Mouse (Mus musculus): ENCODE measurements around the gene Pgm2l1. TPM values are rescaled to one million over a fixed set of nuclear protein-coding genes. Genes with fewer than 3 reads are reported as not detected.

Pgm2l1 gene
- polyA plus RNA-seq, 1 experiment from 2014 or later: 6.2 TPM

DNA sequence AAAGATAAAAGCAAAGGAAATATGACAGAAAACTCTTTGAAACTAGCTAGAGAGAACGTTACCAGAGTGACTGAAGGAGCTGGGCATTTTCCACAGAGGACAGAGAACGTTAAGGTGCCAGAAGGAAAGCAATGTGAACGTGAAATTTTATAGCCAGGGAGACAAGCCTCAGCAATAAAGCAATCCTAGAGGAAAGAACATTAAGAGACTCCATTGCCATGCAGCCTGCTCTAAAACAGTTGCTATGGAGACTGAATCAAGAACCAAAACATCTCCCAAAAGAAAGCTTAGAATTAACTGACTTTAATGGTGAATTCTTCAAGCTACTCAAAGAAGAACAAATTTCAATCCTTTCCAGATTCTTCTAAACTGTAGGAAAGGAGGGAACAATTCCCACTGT lies 56.1 kb downstream of the Pgm2l1 start:
- no peak overlapping the region for H3K9ac ChIP-seq (replicated peaks; ENCODE audit: low read length)
- ATAC-seq (replicated peaks; ENCODE audit: insufficient number of reproducible peaks, low FRiP score, low TSS enrichment, low read depth) (no peak), DNase-seq (ENCODE audit: low spot score) (no peak)
- no peak overlapping the region for H3K4me2 ChIP-seq (ENCODE audit: low read depth, low read length)
- H3K4me1 ChIP-seq (ENCODE audit: control insufficient read depth, insufficient read depth, low read length): no peaks in the 10 kb centered on the region; the same call in 1 of the 2 replicates
- H3K36me3 ChIP-seq (replicated peaks; ENCODE audit: control insufficient read depth, insufficient read depth, low read depth, low read length): no peaks in the 10 kb centered on the region
- H3K9me3 ChIP-seq (replicated peaks; ENCODE audit: control insufficient read depth, low read length): no peaks in the 10 kb centered on the region
- no peak overlapping the region for H3K27ac ChIP-seq (replicated peaks; ENCODE audit: low read depth, low read length)
- H3K4me3 ChIP-seq (ENCODE audit: low read depth, low read length): no peak overlapping the region
- peaks cover 3% of the 10 kb centered on the region; the same call in 1 of the 2 replicates for H3K27me3 ChIP-seq (ENCODE audit: control insufficient read depth, insufficient read depth, low read length)
- 63% methylated on average over 3 of the region's 3 CpGs for WGBS

DNA sequence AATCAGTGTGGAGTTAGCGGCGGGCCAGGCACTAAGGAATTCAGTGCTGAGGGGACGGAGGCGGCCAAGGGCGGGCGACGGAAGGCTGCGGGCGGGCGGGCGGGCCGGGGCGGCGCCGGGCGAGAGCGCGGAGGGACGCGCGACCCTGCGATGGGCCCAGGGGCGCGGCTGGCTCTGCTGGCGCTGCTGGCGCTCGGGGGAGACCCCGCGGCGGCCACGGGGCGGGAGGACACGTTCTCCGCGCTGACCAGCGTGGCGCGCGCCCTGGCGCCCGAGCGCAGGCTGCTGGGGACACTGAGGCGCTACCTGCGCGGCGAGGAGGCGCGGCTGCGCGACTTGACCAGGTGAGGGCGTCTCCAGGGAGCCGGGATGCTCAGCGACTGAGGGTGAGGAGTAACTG lies 58.2 kb downstream of the Pgm2l1 start, which contains the start of gene P4ha3:
Gene P4ha3, plus strand, starts transcription at position 138 of the 400 bp plus-strand sequence.
- Histone ChIP-seq H3K36me3 (replicated peaks; ENCODE audit: control insufficient read depth, insufficient read depth, low read depth, low read length) (no peaks in the 10 kb centered on the region), H3K4me2 (ENCODE audit: low read depth, low read length) (peak within 1 kb of the TSS; percentile 95), H3K9ac (replicated peaks; ENCODE audit: low read length) (peak within 1 kb of the TSS; percentile 72), H3K27ac (replicated peaks; ENCODE audit: low read depth, low read length) (no peak within 1 kb of the TSS), H3K9me3 (replicated peaks; ENCODE audit: control insufficient read depth, low read length) (no peaks in the 10 kb centered on the region), H3K4me3 (ENCODE audit: low read depth, low read length) (peak within 1 kb of the TSS; percentile 54), H3K27me3 (ENCODE audit: control insufficient read depth, insufficient read depth, low read length) (peaks cover 3% of the 10 kb centered on the region; the same call in 1 of the 2 replicates), H3K4me1 (ENCODE audit: control insufficient read depth, insufficient read depth, low read length) (peaks cover 2% of the 10 kb centered on the region; the same call in 1 of the 2 replicates)
- ATAC-seq (replicated peaks; ENCODE audit: insufficient number of reproducible peaks, low FRiP score, low TSS enrichment, low read depth): no peak
- peak; percentile 50 for DNase-seq (ENCODE audit: low spot score)
- WGBS: 0% methylated on average over 49 of the region's 53 CpGs

DNA sequence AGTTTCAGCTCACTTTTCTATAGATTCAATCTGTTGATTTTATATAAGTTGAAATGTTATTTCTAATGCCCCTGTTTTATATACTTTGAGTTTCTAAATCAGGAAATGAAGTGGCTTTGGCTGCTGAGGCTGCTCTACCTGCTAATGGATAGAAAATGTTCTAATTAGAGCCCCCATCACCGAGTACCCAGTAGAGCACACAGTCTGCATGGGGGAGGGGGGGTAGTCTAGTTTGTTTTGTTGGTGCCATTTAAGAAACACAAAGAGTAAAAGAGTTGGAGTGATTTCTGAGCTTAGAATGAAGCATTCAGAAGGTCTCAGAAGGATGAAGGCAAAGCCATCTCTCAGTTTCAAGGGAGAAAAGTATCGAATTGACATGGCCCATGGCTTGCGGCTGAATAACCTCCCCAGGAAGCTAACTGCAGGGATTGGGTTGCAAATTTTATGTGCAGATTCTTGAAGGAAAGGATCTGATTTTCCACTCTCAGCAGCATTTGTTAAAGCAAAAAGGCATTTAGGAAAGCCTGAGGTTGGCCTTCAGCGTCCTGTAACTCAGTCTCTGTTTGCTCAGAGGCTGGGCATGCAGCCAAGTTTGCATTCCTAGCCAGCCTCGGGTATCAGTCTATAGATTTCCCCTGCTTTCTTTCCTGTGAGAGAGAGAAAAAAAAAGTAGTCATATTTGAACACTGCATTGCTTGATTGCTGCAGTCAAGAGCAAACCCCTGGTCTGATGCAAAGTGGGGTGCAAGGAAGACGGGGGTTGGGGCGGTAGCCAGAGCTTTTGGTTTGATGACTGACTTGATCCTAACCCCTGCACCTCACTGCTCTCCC lies 60.8 kb downstream of the Pgm2l1 start:
- H3K4me2 ChIP-seq (ENCODE audit: low read depth, low read length): peak overlapping the region; percentile 38
- peak overlapping the region; percentile 43; the same call in 1 of the 2 replicates for H3K9ac ChIP-seq (replicated peaks; ENCODE audit: low read length)

DNA sequence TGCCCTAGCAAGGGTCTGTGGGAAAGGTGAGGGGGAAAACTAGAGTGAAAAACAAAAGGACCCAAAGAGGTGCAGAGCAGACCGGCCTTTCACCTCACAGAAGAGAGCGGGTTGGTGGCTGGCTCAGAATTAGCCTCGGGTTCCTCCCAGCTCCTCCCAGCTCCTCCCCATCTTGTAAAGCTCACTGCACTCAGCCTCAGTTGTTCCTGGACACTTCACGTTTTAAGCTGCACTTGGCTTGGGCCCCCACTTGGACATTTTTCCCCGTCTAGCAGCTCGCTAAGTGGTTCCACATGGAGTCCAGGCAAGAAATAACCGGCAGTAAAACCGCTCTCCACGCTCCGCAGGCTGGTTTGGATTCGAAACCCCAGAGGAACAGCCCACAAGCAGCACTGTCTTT lies 61.4 kb downstream of the Pgm2l1 start:
- no peaks in the 10 kb centered on the region for H3K36me3 ChIP-seq (replicated peaks; ENCODE audit: control insufficient read depth, insufficient read depth, low read depth, low read length)
- peak; percentile 49 for ATAC-seq (replicated peaks; ENCODE audit: insufficient number of reproducible peaks, low FRiP score, low TSS enrichment, low read depth)
- peaks cover 3% of the 10 kb centered on the region; the same call in 1 of the 2 replicates for H3K27me3 ChIP-seq (ENCODE audit: control insufficient read depth, insufficient read depth, low read length)
- peak overlapping the region; percentile 43 for H3K9ac ChIP-seq (replicated peaks; ENCODE audit: low read length)
- WGBS: 17% methylated on average over 11 of the region's 11 CpGs
- H3K4me3 ChIP-seq (ENCODE audit: low read depth, low read length): no peak overlapping the region
- peak; percentile 85 for DNase-seq (ENCODE audit: low spot score)
- H3K9me3 ChIP-seq (replicated peaks; ENCODE audit: control insufficient read depth, low read length): no peaks in the 10 kb centered on the region
- peaks cover 2% of the 10 kb centered on the region; the same call in 1 of the 2 replicates for H3K4me1 ChIP-seq (ENCODE audit: control insufficient read depth, insufficient read depth, low read length)
- peak overlapping the region; percentile 96 for H3K27ac ChIP-seq (replicated peaks; ENCODE audit: low read depth, low read length)
- peak overlapping the region; percentile 38 for H3K4me2 ChIP-seq (ENCODE audit: low read depth, low read length)

More for the DNA sequence above, 60.8 kb downstream of the Pgm2l1 start:
- ATAC-seq (replicated peaks; ENCODE audit: insufficient number of reproducible peaks, low FRiP score, low TSS enrichment, low read depth) (peak; percentile 85), DNase-seq (ENCODE audit: low spot score) (peak; percentile 93)
- 17% methylated on average over 7 of the region's 7 CpGs for WGBS
- Histone ChIP-seq H3K4me1 (ENCODE audit: control insufficient read depth, insufficient read depth, low read length) (peaks cover 2% of the 10 kb centered on the region; the same call in 1 of the 2 replicates), H3K36me3 (replicated peaks; ENCODE audit: control insufficient read depth, insufficient read depth, low read depth, low read length) (no peaks in the 10 kb centered on the region), H3K9me3 (replicated peaks; ENCODE audit: control insufficient read depth, low read length) (no peaks in the 10 kb centered on the region), H3K27me3 (ENCODE audit: control insufficient read depth, insufficient read depth, low read length) (peaks cover 3% of the 10 kb centered on the region; the same call in 1 of the 2 replicates), H3K27ac (replicated peaks; ENCODE audit: low read depth, low read length) (peak overlapping the region; percentile 96), H3K4me3 (ENCODE audit: low read depth, low read length) (no peak overlapping the region)

DNA sequence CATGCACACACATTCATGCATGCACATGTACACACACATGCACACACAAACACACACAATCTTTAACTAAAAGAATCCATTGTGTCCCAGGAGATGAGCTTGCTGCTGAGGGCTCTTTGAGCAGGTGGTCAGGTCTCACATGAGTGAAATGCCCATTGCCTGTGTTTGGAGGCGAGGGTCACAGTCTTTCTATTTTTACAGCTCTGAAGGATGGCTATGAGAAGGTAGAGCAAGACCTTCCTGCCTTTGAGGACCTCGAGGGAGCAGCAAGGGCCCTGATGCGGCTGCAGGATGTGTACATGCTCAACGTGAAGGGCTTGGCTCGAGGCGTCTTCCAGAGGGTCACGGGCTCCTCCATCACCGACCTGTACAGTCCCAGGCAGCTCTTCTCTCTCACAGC lies 66.4 kb downstream of the Pgm2l1 start:
- ATAC-seq (replicated peaks; ENCODE audit: insufficient number of reproducible peaks, low FRiP score, low TSS enrichment, low read depth) (no peak), DNase-seq (ENCODE audit: low spot score) (no peak)
- no peak overlapping the region for H3K27ac ChIP-seq (replicated peaks; ENCODE audit: low read depth, low read length)

DNA sequence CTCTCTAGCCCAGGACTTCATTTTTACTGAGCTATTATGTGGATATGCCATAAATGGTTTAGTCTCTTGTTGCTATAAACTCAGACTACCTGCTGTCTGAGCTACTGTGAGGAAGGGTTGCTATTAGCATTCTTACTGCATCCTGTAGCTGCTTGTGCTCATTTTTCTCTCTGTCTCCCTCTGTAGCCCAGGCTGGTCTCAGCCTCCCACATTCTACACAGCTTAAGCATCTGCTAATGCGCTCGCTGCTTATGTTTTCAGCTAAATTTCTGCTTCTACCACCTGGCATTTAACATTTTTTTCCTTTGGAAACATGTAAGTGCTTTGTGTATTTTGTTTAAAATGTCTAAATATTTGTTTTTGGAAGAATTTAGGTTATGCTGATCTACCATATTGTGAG lies 68.6 kb downstream of the Pgm2l1 start:
- Histone ChIP-seq H3K4me1 (ENCODE audit: control insufficient read depth, insufficient read depth, low read length) (no peaks in the 10 kb centered on the region), H3K27me3 (ENCODE audit: control insufficient read depth, insufficient read depth, low read length) (no peaks in the 10 kb centered on the region), H3K9me3 (replicated peaks; ENCODE audit: control insufficient read depth, low read length) (no peaks in the 10 kb centered on the region), H3K36me3 (replicated peaks; ENCODE audit: control insufficient read depth, insufficient read depth, low read depth, low read length) (no peaks in the 10 kb centered on the region), H3K4me2 (ENCODE audit: low read depth, low read length) (no peak overlapping the region), H3K9ac (replicated peaks; ENCODE audit: low read length) (no peak overlapping the region), H3K4me3 (ENCODE audit: low read depth, low read length) (no peak overlapping the region), H3K27ac (replicated peaks; ENCODE audit: low read depth, low read length) (no peak overlapping the region)
- no peak for DNase-seq (ENCODE audit: low spot score)
- no peak for ATAC-seq (replicated peaks; ENCODE audit: insufficient number of reproducible peaks, low FRiP score, low TSS enrichment, low read depth)
- 95% methylated on average over 2 of the region's 2 CpGs for WGBS

More for the DNA sequence above, 66.4 kb downstream of the Pgm2l1 start:
- Histone ChIP-seq H3K9ac (replicated peaks; ENCODE audit: low read length) (no peak overlapping the region), H3K4me3 (ENCODE audit: low read depth, low read length) (no peak overlapping the region), H3K36me3 (replicated peaks; ENCODE audit: control insufficient read depth, insufficient read depth, low read depth, low read length) (no peaks in the 10 kb centered on the region), H3K4me1 (ENCODE audit: control insufficient read depth, insufficient read depth, low read length) (peaks cover 2% of the 10 kb centered on the region; the same call in 1 of the 2 replicates), H3K27me3 (ENCODE audit: control insufficient read depth, insufficient read depth, low read length) (no peaks in the 10 kb centered on the region), H3K4me2 (ENCODE audit: low read depth, low read length) (no peak overlapping the region), H3K9me3 (replicated peaks; ENCODE audit: control insufficient read depth, low read length) (no peaks in the 10 kb centered on the region)
- 82% methylated on average over 8 of the region's 8 CpGs for WGBS

DNA sequence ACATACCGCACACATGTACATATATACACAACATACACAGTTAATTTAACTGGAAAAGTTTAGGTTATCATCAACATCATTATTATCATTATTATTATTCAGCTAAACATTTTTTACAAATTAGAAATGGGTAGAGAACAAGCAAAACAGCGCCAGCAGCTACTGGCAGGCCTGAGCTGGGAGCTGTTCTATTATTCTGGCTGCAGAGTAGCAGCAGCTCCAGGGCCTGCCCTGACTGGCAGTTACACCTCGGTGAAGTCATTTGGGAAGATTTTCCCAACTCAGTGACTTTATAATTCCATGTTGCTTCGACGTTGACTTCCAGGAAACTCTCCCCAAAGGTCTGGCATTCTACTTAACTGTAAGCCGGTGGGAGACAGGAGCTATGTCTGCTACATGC lies 69.5 kb downstream of the Pgm2l1 start:
- Histone ChIP-seq H3K4me3 (ENCODE audit: low read depth, low read length) (no peak overlapping the region), H3K4me2 (ENCODE audit: low read depth, low read length) (no peak overlapping the region), H3K27ac (replicated peaks; ENCODE audit: low read depth, low read length) (no peak overlapping the region), H3K9me3 (replicated peaks; ENCODE audit: control insufficient read depth, low read length) (no peaks in the 10 kb centered on the region), H3K36me3 (replicated peaks; ENCODE audit: control insufficient read depth, insufficient read depth, low read depth, low read length) (no peaks in the 10 kb centered on the region), H3K27me3 (ENCODE audit: control insufficient read depth, insufficient read depth, low read length) (no peaks in the 10 kb centered on the region), H3K9ac (replicated peaks; ENCODE audit: low read length) (no peak overlapping the region), H3K4me1 (ENCODE audit: control insufficient read depth, insufficient read depth, low read length) (no peaks in the 10 kb centered on the region)
- 82% methylated on average over 6 of the region's 6 CpGs for WGBS
- DNase-seq (ENCODE audit: low spot score) (no peak), ATAC-seq (replicated peaks; ENCODE audit: insufficient number of reproducible peaks, low FRiP score, low TSS enrichment, low read depth) (no peak)

- DNase-seq (ENCODE audit: low spot score) (peak; percentile 60), ATAC-seq (replicated peaks; ENCODE audit: insufficient number of reproducible peaks, low FRiP score, low TSS enrichment, low read depth) (no peak)
- Histone ChIP-seq H3K4me1 (ENCODE audit: control insufficient read depth, insufficient read depth, low read length) (no peaks in the 10 kb centered on the region), H3K36me3 (replicated peaks; ENCODE audit: control insufficient read depth, insufficient read depth, low read depth, low read length) (no peaks in the 10 kb centered on the region), H3K27me3 (ENCODE audit: control insufficient read depth, insufficient read depth, low read length) (no peaks in the 10 kb centered on the region), H3K27ac (replicated peaks; ENCODE audit: low read depth, low read length) (no peak overlapping the region), H3K4me3 (ENCODE audit: low read depth, low read length) (no peak overlapping the region), H3K4me2 (ENCODE audit: low read depth, low read length) (no peak overlapping the region), H3K9me3 (replicated peaks; ENCODE audit: control insufficient read depth, low read length) (no peaks in the 10 kb centered on the region), H3K9ac (replicated peaks; ENCODE audit: low read length) (no peak overlapping the region)
- WGBS: 68% methylated on average over 14 of the region's 14 CpGs
Observed at GRCm38 (mm10) chr7:100298861-100299510, 71.8 kb downstream of the Pgm2l1 start.

All from embryonic facial prominence, embryonic 11.5 days (tissue).